ENCODE assay signal across 7 mouse cellular contexts in the genomic region with DNA sequence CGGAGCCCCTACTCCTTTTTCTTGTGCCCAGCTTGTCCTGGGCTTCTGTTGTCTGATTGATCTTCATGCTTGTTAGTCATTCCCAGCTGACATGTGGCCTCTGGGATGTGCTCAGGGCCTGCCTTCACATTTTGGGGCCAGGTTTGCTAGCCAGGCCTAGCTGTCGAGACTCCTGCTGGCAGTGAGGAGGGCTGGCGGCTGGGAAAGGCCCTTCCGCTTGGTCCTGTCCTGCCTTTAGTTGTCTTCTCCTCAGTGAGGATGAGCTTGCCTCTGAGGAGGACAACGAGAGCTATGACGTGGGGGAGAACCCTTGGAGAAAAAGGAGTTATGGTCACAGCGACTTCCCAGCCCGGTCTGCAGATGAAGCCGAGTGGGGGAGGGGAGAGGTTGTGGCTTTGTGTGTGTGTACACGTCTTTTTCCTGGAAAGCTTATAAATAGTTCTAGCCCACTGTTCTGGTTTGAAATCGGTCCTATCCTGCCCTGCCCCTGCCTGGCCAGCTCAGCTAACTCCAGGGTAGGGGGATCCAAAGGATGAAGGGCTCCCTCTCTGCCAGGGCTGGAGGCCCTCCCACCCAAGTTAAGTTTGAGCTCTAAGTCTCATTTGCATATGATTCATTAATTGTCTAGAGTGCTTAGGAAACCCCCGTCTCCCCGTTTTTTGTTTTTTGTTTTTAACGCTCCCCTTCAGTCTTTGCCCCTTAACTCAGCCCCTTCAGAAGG. TPM values are rescaled to one million over a fixed set of nuclear protein-coding genes. Genes with fewer than 3 reads are reported as not detected.
DNase-seq lines count a peak whose midpoint lies in the region; ATAC-seq and TF ChIP-seq lines count a peak whose summit lies in the region.

No protein-coding gene starts in this region.

- H3K9ac ChIP-seq in hindbrain, embryonic 11.5 days (ENCODE audit: low read depth, low read length), result 0 out of 2 replicates have a peak overlapping the region, but pooled peaks have one; percentile 31
- H3K9ac ChIP-seq in liver, embryonic 16.5 days (ENCODE audit: low read depth, low read length), result no peak overlapping the region

- ATAC-seq in hindbrain, embryonic 11.5 days (ENCODE audit: low FRiP score), result no peak
- ATAC-seq in liver, embryonic 16.5 days (ENCODE audit: low read depth), result no peak

- no peaks in the 10 kb centered on the region for H3K36me3 ChIP-seq in spleen, adult 2 months (ENCODE audit: control insufficient read depth, insufficient read depth, low read length)
- H3K36me3 ChIP-seq in embryonic facial prominence, embryonic 10.5 days (replicated peaks), result peaks cover 24% of the 10 kb centered on the region
- no peaks in the 10 kb centered on the region for H3K36me3 ChIP-seq in hindbrain, embryonic 11.5 days (ENCODE audit: control insufficient read depth, insufficient read depth, low read length)
- no peaks in the 10 kb centered on the region for H3K36me3 ChIP-seq in liver, embryonic 16.5 days (ENCODE audit: control insufficient read depth, insufficient read depth)

- H3K27ac ChIP-seq in spleen, adult 2 months (ENCODE audit: insufficient read depth, low read length), result peak overlapping the region; percentile 85
- peak overlapping the region; percentile 94 for H3K27ac ChIP-seq in embryonic facial prominence, embryonic 10.5 days (replicated peaks)
- H3K27ac ChIP-seq in hindbrain, embryonic 11.5 days (ENCODE audit: low read depth, low read length), result peak overlapping the region; percentile 42; the same call in 1 of the 2 replicates
- H3K27ac ChIP-seq in liver, embryonic 16.5 days (ENCODE audit: low read length), result peak overlapping the region; percentile 57

- no peak for TF ChIP-seq POLR2A in spleen, adult 2 months (IDR thresholded peaks at IDR 0.05; ENCODE audit: low read depth, low read length)

- no peaks in the 10 kb centered on the region for H3K27me3 ChIP-seq in spleen, adult 2 months (ENCODE audit: control insufficient read depth, insufficient read depth, low read length)
- no peaks in the 10 kb centered on the region for H3K27me3 ChIP-seq in embryonic facial prominence, embryonic 10.5 days (replicated peaks; ENCODE audit: low read depth, poor library complexity, severe bottlenecking)
- no peaks in the 10 kb centered on the region for H3K27me3 ChIP-seq in hindbrain, embryonic 11.5 days (ENCODE audit: control insufficient read depth, insufficient read depth, low read length)
- peaks cover 7% of the 10 kb centered on the region for H3K27me3 ChIP-seq in liver, embryonic 16.5 days (ENCODE audit: control insufficient read depth, insufficient read depth, low read depth, low read length)

- peak overlapping the region; percentile 16; the same call in 1 of the 2 replicates for H3K4me3 ChIP-seq in spleen, adult 2 months (ENCODE audit: extremely low read depth, insufficient read depth, insufficient read length)
- H3K4me3 ChIP-seq in embryonic facial prominence, embryonic 10.5 days, result peak overlapping the region; percentile 88
- no peak overlapping the region for H3K4me3 ChIP-seq in hindbrain, embryonic 11.5 days (ENCODE audit: low read depth, low read length)
- no peak overlapping the region for H3K4me3 ChIP-seq in liver, embryonic 16.5 days (ENCODE audit: low read depth, low read length)

- no peak overlapping the region for H3K4me2 ChIP-seq in hindbrain, embryonic 11.5 days (replicated peaks; ENCODE audit: low read depth, low read length)
- peak overlapping the region; percentile 14; the same call in 1 of the 2 replicates for H3K4me2 ChIP-seq in liver, embryonic 16.5 days (ENCODE audit: low read depth, low read length)

- no peaks in the 10 kb centered on the region for H3K9me3 ChIP-seq in embryonic facial prominence, embryonic 10.5 days
- no peaks in the 10 kb centered on the region for H3K9me3 ChIP-seq in hindbrain, embryonic 11.5 days (ENCODE audit: control insufficient read depth, low read length)
- H3K9me3 ChIP-seq in liver, embryonic 16.5 days (replicated peaks; ENCODE audit: control insufficient read depth, low read length), result no peaks in the 10 kb centered on the region

- peaks cover 79% of the 10 kb centered on the region for H3K4me1 ChIP-seq in spleen, adult 2 months (ENCODE audit: control insufficient read depth, insufficient read depth, insufficient read length)
- H3K4me1 ChIP-seq in embryonic facial prominence, embryonic 10.5 days, result peaks cover 94% of the 10 kb centered on the region
- peaks cover 31% of the 10 kb centered on the region for H3K4me1 ChIP-seq in hindbrain, embryonic 11.5 days (replicated peaks; ENCODE audit: control insufficient read depth, insufficient read depth, low read length)
- H3K4me1 ChIP-seq in liver, embryonic 16.5 days (ENCODE audit: control insufficient read depth, low read depth, low read length), result peaks cover 76% of the 10 kb centered on the region

- WGBS in spleen, adult 2 months, result 21% methylated on average over 14 of the region's 14 CpGs
- 26% methylated on average over 14 of the region's 14 CpGs for WGBS in embryonic facial prominence, embryonic 10.5 days
- WGBS in hindbrain, embryonic 11.5 days, result 28% methylated on average over 14 of the region's 14 CpGs
- WGBS in liver, embryonic 16.5 days (ENCODE audit: insufficient replicate concordance), result 30% methylated on average over 14 of the region's 14 CpGs

- DNase-seq in spleen, adult 2 months (ENCODE audit: low read depth in 1 of 2, low spot score in 2 of 2), result no peak
- no peak for DNase-seq in spleen, postnatal 14 days (ENCODE audit: low spot score in 2 of 2)
- DNase-seq in embryonic facial prominence, embryonic 10.5 days (ENCODE audit: low spot score), result peak; percentile 23
- peak; percentile 35 for DNase-seq in hindbrain, embryonic 11.5 days (ENCODE audit: low spot score)
- no peak for DNase-seq in left cerebral cortex, adult 11 months (ENCODE audit: low spot score)
- no peak for DNase-seq in right cerebral cortex, postnatal 25 days

- TF ChIP-seq CTCF in spleen, adult 2 months (IDR thresholded peaks at IDR 0.05; ENCODE audit: extremely low read depth, insufficient read depth, insufficient read length, insufficient replicate concordance), result no peak

RNA-seq across cellular contexts. Expression of gene Rara, which starts 16.3 kb away (rescaled TPM):
- 37.0 and 48.8 TPM in 2 replicates for polyA plus RNA-seq in spleen, adult 2 months (2012; rRNA removed)
- polyA plus RNA-seq in embryonic facial prominence, embryonic 10.5 days (2016; fragmentation: Nextera tagmentation; extraction: Ambion mirVana), result 34.0 and 35.6 TPM in 2 replicates
- 48.3 and 51.2 TPM in 2 replicates for polyA plus RNA-seq in hindbrain, embryonic 11.5 days (2014; fragmentation: Nextera tagmentation; extraction: Ambion mirVana)
- polyA plus RNA-seq in liver, embryonic 16.5 days (2015; fragmentation: Nextera tagmentation; extraction: Ambion mirVana), result 4.2 and 5.4 TPM in 2 replicates

RNA-seq across cellular contexts. Expression of gene Cdc6, which starts 36.3 kb away (rescaled TPM):
- polyA plus RNA-seq in spleen, adult 2 months (2012; rRNA removed), result 1.6 and 2.0 TPM in 2 replicates
- polyA plus RNA-seq in embryonic facial prominence, embryonic 10.5 days (2016; fragmentation: Nextera tagmentation; extraction: Ambion mirVana), result 65.1 and 69.1 TPM in 2 replicates
- polyA plus RNA-seq in hindbrain, embryonic 11.5 days (2014; fragmentation: Nextera tagmentation; extraction: Ambion mirVana), result 33.1 and 39.0 TPM in 2 replicates
- polyA plus RNA-seq in liver, embryonic 16.5 days (2015; fragmentation: Nextera tagmentation; extraction: Ambion mirVana), result 52.7 and 57.3 TPM in 2 replicates

RNA-seq across cellular contexts. Expression of gene Gjd3, which starts 38.9 kb away (rescaled TPM):
- polyA plus RNA-seq in spleen, adult 2 months (2012; rRNA removed), result 0.56 and 0.67 TPM in 2 replicates
- polyA plus RNA-seq in embryonic facial prominence, embryonic 10.5 days (2016; fragmentation: Nextera tagmentation; extraction: Ambion mirVana), result 0.25 TPM in 1 of 2 replicates, not detected in the other
- 0.28 and 0.74 TPM in 2 replicates for polyA plus RNA-seq in hindbrain, embryonic 11.5 days (2014; fragmentation: Nextera tagmentation; extraction: Ambion mirVana)
- 0.15 TPM in 1 of 2 replicates, not detected in the other for polyA plus RNA-seq in liver, embryonic 16.5 days (2015; fragmentation: Nextera tagmentation; extraction: Ambion mirVana)

Comparison
In these comparisons a context has a peak if more than half of its experiments do, and no peak if none do; other contexts are left out.
1. DNase-seq: peak in embryonic facial prominence, embryonic 10.5 days (single experiment) and hindbrain, embryonic 11.5 days (single experiment); none in spleen, adult 2 months (0 of 2), spleen, postnatal 14 days (0 of 2), left cerebral cortex, adult 11 months (single experiment) and right cerebral cortex, postnatal 25 days (single experiment).
2. H3K27ac ChIP-seq: peak in every context shown above with its lines; median percentile 94 in embryonic facial prominence, embryonic 10.5 days; 85 in spleen, adult 2 months; 57 in liver, embryonic 16.5 days; 42 in hindbrain, embryonic 11.5 days.
3. H3K4me3 ChIP-seq: peak in spleen, adult 2 months (single experiment) and embryonic facial prominence, embryonic 10.5 days (single experiment); none in hindbrain, embryonic 11.5 days (single experiment) and liver, embryonic 16.5 days (single experiment).
4. RNA of gene Cdc6, which starts 36.3 kb away (polyA plus RNA-seq): 65.1 to 69.1 TPM in embryonic facial prominence, embryonic 10.5 days, 52.7 to 57.3 TPM in liver, embryonic 16.5 days and 33.1 to 39.0 TPM in hindbrain, embryonic 11.5 days; 1.6 to 2.0 TPM in spleen, adult 2 months; every median in the first group is over 10 times any median in the second.